Mouse (Mus musculus) heart, adult 2 months (tissue): ENCODE data around the gene Arhgef10l.

Experiments
- CTCF ChIP-seq: fragments of 200-600 bp; IDR thresholded peaks from 2 replicates; pipeline ENCODE4 v1.8.1; 2022; ENCODE audit warnings: antibody characterized with exemption, mild to moderate bottlenecking, moderate library complexity
- POLR2A ChIP-seq: fragments of 200-500 bp; IDR thresholded peaks from 2 replicates; pipeline ENCODE4 v1.6.1; 2011; ENCODE audit warnings: mild to moderate bottlenecking, low read depth, low read length, control low read depth; ENCODE audit not compliant: insufficient read depth

DNA sequence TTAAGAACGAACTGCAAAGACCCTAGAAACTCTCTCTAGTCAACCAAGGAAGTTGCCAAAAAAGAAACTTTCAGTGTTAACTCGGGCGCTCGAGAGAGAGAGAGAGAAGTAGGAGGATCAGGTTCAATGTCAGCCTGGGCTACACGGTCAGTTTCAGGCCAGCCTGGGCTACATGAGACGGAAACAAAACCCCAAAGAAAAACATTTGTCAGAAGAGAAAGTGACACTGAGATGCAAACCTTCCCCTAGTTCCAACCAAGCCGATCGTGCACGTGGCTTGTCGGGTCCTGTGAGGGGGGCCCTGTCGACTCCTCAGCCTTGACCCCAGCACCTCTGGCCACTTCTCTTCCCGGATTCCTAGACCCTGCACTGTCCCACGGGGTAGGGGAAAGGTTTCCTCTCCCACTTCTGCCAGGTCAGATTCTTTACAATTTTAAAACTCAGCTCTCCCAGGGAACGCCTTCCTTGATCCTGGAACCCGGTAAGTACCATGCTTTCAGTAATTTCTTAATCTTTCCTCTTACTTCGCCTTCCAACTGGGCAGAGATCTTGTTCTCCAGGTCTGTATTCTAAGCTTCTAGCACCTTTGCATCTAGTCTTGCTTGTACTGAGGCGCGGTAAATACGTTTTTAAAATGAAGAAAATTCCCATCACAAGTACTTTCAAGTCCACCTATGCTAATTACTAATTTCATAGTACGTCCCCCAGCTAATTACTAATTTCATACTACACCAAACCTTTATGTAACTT is 34.6 kb upstream of the Arhgef10l start, which contains the start of gene Rcc2:
- TF ChIP-seq POLR2A = no peak
- TF ChIP-seq CTCF = no peak
